Mouse (Mus musculus): Measurements from ENCODE around the gene Hist1h2ak. TPM values are rescaled to one million over a fixed set of nuclear protein-coding genes. Genes with fewer than 3 reads are reported as not detected.
A peak's percentile ranks its signal among the peaks of the same experiment; 100 is the strongest.
"Not testable (repeated sequence)": the region's sequence is repeated elsewhere in the genome, so short reads cannot be mapped to it uniquely, and the experiment has no call there.

Hist1h2ak gene
- total and polyA plus RNA-seq, 3 experiments = 0.62 to 4.2 (median 1.3) TPM

DNA sequence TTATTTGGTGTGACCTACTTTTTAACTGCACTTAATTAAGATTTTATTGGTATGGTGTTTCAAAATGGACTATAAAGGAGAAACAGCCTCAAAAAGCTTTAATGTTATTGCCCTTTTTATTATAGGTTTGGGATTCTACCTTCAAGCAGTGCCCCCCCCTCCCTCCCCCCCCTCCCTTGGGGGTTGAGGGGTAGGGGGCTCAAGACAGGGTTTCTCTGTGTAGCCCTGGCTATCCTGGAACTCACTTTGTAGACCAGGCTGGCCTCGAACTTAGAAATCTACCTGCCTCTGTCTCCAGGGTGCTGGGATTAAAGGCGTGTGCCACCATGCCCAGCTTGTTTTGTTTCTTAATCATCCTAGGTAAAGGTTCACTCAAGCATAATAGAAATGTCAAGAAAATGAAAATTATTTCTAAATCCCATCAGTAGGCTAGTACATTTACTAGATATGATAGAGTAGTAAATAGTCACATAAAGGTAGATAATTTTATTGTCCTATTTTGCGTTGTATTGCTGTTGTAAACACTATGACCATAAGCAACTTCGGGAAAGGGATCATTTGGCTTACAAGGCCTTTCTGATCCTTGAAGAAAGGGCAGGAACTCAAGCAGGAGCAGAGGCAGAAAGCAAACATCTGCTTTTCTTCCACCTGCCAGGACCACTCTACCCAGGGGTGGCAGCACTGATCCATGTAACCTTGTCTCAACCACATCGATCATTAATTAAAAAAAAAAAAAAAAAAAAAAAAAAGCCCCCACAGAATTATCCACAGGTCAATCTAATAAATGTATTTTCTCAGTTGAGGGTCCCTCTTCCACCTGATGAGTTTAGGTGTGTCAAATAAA, 30.4 kb downstream of the Hist1h2ak start:
- Histone ChIP-seq H3K27me3 (ENCODE audit: control insufficient read depth, insufficient read depth, low read length) (no peaks in the 10 kb centered on the region), H3K9ac (ENCODE audit: low read depth, low read length) (no peak overlapping the region), H3K27ac (no peak overlapping the region), H3K79me2 (replicated peaks; ENCODE audit: control insufficient read depth, insufficient read depth, low read length) (no peaks in the 10 kb centered on the region), H3K36me3 (ENCODE audit: control insufficient read depth, insufficient read depth, low read length) (peaks cover under 1% of the 10 kb centered on the region; the same call in 1 of the 2 replicates), H3K4me1 (ENCODE audit: control insufficient read depth, insufficient read depth, low read length) (peaks cover 2% of the 10 kb centered on the region), H3K4me3 (no peak overlapping the region)
- TF ChIP-seq EP300 (IDR thresholded peaks at IDR 0.05; ENCODE audit: insufficient read depth, low read depth, low read length) (no peak), POLR2A (IDR thresholded peaks at IDR 0.05; ENCODE audit: insufficient read depth, low read depth, low read length) (no peak), CTCF (IDR thresholded peaks at IDR 0.05) (no peak)
- WGBS = 56% methylated on average over 5 of the region's 5 CpGs
- intact Hi-C loops (cut with DNase I) = no loop called here
- no peak for DNase-seq

DNA sequence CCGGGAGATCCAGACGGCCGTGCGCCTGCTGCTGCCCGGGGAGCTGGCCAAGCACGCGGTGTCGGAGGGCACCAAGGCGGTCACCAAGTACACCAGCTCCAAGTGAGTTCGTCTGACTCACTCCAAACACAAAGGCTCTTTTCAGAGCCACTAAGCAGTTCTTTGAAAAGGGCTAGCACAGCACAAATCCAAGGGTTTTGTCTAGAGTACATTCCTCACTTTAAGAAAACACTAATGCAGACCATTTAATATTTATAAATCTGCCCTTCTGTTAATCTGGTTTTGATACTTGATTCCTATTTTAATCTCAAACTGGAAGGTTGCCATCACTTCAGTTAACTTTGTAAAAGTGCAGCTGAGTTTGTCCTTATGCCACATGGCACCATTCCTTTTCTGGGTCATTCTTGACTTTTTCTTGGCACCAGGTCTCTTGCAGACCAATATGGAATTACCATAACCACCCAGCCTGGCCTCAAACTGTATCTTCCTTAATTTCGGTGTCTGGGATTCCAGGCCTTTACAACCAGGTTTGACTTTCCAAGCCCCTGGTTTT, 31.2 kb downstream of the Hist1h2ak start:
- peak overlapping the region; percentile 65 for H3K9ac ChIP-seq (ENCODE audit: low read depth, low read length)
- 6% methylated on average over 11 of the region's 11 CpGs for WGBS

DNA sequence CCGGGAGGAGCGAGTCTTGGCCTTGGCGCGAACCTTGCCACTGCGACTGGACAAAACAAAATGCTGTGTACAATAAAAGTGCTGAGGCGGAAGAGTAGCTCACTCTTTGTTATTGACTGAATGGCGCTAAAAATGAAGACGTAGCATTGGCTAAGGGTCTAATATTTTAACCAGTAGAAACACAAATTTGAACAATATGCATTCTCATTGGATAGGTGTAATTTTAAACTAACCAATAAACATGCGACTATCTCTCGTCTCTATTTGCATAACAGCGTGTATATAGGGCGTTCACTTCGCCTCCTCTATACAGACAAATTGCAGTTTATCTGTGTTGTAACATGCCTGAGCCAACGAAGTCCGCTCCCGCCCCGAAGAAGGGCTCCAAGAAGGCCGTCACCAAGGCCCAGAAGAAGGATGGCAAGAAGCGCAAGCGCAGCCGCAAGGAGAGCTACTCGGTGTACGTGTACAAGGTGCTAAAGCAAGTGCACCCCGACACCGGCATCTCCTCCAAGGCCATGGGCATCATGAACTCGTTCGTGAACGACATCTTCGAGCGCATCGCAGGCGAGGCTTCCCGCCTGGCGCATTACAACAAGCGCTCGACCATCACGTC, 31.8 kb downstream of the Hist1h2ak start, which contains the start of gene Hist1h2bm:
Hist1h2bm (plus strand) TSS at position 288 of the 616 bp plus-strand sequence.
- 0 out of 2 replicates have a peak within 1 kb of the TSS, but pooled peaks have one; percentile 4 for H3K27ac ChIP-seq
- DNase-seq = peak; percentile 59 to 61
- not testable (repeated sequence) for H3K4me1 ChIP-seq (ENCODE audit: control insufficient read depth, insufficient read depth, low read length); H3K27me3 ChIP-seq (ENCODE audit: control insufficient read depth, insufficient read depth, low read length); H3K36me3 ChIP-seq (ENCODE audit: control insufficient read depth, insufficient read depth, low read length); H3K79me2 ChIP-seq (replicated peaks; ENCODE audit: control insufficient read depth, insufficient read depth, low read length)
- peak within 1 kb of the TSS; percentile 65 for H3K9ac ChIP-seq (ENCODE audit: low read depth, low read length)
- intact Hi-C loops (cut with DNase I) = loop anchor here (2.0 kb wide), 1 partner anchor 29 kb away; the partner anchor contains the start of gene Hist1h4k
- peak; percentile 87 for TF ChIP-seq POLR2A (IDR thresholded peaks at IDR 0.05; ENCODE audit: insufficient read depth, low read depth, low read length)
- peak within 1 kb of the TSS; percentile 50 for H3K4me3 ChIP-seq
- WGBS = under 1% methylated on average over 34 of the region's 37 CpGs

More for the DNA sequence above, 31.2 kb downstream of the Hist1h2ak start:
- intact Hi-C loops (cut with DNase I) = no loop called here
- Histone ChIP-seq H3K4me1 (ENCODE audit: control insufficient read depth, insufficient read depth, low read length) (peaks cover 2% of the 10 kb centered on the region), H3K36me3 (ENCODE audit: control insufficient read depth, insufficient read depth, low read length) (peaks cover 2% of the 10 kb centered on the region; the same call in 1 of the 2 replicates), H3K4me3 (peak overlapping the region; percentile 50), H3K27me3 (ENCODE audit: control insufficient read depth, insufficient read depth, low read length) (no peaks in the 10 kb centered on the region), H3K27ac (no peak overlapping the region), H3K79me2 (replicated peaks; ENCODE audit: control insufficient read depth, insufficient read depth, low read length) (no peaks in the 10 kb centered on the region)
- no peak for TF ChIP-seq POLR2A (IDR thresholded peaks at IDR 0.05; ENCODE audit: insufficient read depth, low read depth, low read length)
- DNase-seq = no peak

DNA sequence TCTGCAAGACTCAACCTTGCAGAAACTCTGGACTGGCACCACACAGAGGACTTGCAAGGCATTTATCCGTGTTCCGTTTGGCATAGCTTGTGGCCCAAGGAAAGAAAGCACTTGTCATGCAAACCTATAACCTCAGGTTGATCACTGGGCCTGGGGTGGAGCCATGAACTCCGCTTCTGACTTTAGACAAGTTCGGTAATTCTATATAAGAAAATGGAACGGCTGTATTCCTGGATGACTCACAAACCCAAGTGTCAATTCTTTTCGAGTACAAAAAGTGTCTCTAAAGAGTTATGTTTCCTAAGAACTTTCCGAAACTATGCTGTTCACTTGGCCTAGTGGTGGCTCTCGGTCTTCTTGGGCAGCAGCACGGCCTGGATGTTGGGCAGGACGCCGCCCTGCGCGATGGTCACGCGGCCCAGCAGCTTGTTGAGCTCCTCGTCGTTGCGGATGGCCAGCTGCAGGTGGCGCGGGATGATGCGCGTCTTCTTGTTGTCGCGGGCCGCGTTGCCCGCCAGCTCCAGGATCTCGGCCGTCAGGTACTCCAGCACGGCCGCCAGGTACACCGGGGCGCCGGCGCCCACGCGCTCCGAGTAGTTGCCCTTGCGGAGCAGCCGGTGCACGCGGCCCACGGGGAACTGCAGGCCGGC, 32.4 kb downstream of the Hist1h2ak start:
- 5% methylated on average over 25 of the region's 44 CpGs for WGBS
- H3K9ac ChIP-seq (ENCODE audit: low read depth, low read length) = not testable (repeated sequence)

DNA sequence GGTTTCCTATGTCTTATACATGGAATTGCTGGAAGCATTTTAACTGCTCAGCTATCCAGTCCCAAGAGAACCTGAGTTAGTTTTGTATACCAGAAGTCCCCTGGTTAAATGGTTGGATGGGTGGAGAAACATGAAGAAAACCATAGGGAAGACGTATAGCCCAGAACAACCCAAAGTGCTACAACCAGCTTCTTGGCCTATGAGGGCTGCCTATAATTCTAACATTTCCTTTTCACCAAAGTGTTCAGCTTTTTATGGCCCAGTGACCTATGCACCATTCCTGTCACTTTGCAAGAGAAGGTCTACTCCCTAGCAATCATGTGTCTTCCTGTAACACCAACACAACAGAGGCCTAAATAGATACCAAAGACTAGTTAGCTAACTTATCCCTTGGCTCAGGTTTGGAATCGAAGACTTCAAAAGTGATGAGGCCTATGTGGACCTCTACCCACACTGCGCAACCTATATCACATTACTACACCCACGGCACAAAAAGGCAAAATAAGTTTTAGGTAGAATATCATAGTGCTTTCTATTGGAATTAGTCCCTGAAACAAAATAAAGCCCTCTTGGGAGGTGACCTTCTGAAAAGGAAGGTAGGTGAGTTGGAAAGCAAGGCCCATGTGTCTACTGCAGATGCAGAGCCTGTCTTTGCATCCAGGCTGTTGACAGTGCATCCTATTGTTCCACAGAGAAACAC, 35.1 kb downstream of the Hist1h2ak start:
- 89% methylated on average over 4 of the region's 4 CpGs for WGBS
- no peak for TF ChIP-seq EP300 (IDR thresholded peaks at IDR 0.05; ENCODE audit: insufficient read depth, low read depth, low read length)
- TF ChIP-seq CTCF (IDR thresholded peaks at IDR 0.05) = no peak
- no peak for TF ChIP-seq POLR2A (IDR thresholded peaks at IDR 0.05; ENCODE audit: insufficient read depth, low read depth, low read length)
- Histone ChIP-seq H3K9ac (ENCODE audit: low read depth, low read length) (no peak overlapping the region), H3K4me1 (ENCODE audit: control insufficient read depth, insufficient read depth, low read length) (peaks cover 3% of the 10 kb centered on the region), H3K27ac (no peak overlapping the region), H3K36me3 (ENCODE audit: control insufficient read depth, insufficient read depth, low read length) (peaks cover 2% of the 10 kb centered on the region; the same call in 1 of the 2 replicates), H3K4me3 (no peak overlapping the region), H3K79me2 (replicated peaks; ENCODE audit: control insufficient read depth, insufficient read depth, low read length) (no peaks in the 10 kb centered on the region), H3K27me3 (ENCODE audit: control insufficient read depth, insufficient read depth, low read length) (no peaks in the 10 kb centered on the region)
- intact Hi-C loops (cut with DNase I) = loop anchor here (10.0 kb wide), 4 partner anchors 196 to 1976 kb away; partner anchors contain the start of genes Hist1h1t, Hist1h4c and Hist1h4d
- no peak for DNase-seq

More for the DNA sequence above, 32.4 kb downstream of the Hist1h2ak start:
- not testable (repeated sequence) for H3K27me3 ChIP-seq (ENCODE audit: control insufficient read depth, insufficient read depth, low read length); H3K4me1 ChIP-seq (ENCODE audit: control insufficient read depth, insufficient read depth, low read length); H3K36me3 ChIP-seq (ENCODE audit: control insufficient read depth, insufficient read depth, low read length); DNase-seq; H3K27ac ChIP-seq; H3K79me2 ChIP-seq (replicated peaks; ENCODE audit: control insufficient read depth, insufficient read depth, low read length)
- peak overlapping the region; percentile 50 for H3K4me3 ChIP-seq
- intact Hi-C loops (cut with DNase I) = loop anchor here (2.0 kb wide), 1 partner anchor 30 kb away; the partner anchor contains the start of gene Hist1h4k
- TF ChIP-seq CTCF (IDR thresholded peaks at IDR 0.05) = peak; percentile 8; the same call in 1 of the 2 replicates

Measured in heart, adult 2 months (tissue).